Mouse (Mus musculus): Measurements from ENCODE around the gene Dhx37. TPM values are rescaled to one million over a fixed set of nuclear protein-coding genes. Genes with fewer than 3 reads are reported as not detected.

Dhx37 gene
- total and polyA plus RNA-seq, 3 experiments: 27.4 to 549 (median 55.3) TPM

DNA sequence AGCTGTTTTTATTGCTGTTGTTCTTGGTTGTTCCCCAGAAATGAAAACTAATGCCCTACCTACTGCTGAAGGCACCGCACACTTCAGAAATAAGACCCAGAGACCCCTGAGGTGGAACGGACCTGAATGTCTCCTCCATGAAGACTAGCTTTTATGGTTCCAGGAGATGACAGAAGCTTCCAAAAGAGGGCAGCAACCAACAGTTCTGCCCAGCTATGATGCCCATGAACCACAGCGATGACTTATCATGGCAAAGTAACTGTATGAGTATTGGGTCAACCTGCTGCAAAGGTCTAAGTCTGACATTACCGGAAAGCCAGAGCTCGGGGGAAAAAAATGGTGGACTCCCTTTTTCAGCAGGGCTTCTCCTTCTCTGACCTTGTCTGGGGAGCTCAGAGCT lies 55.0 kb downstream of the Dhx37 start:
- no peak overlapping the region for H3K4me3 ChIP-seq (ENCODE audit: control insufficient read depth in 1 of 2, insufficient read depth in 1 of 2, low read depth in 2 of 2, low read length in 2 of 2)
- 0 out of 4 replicates have a peak, but pooled peaks cover 0 to 2% of the 10 kb centered on the region in 2 experiments for H3K36me3 ChIP-seq (ENCODE audit: control insufficient read depth in 1 of 2, insufficient read depth in 2 of 2, low read length in 2 of 2)
- H3K9ac ChIP-seq (ENCODE audit: control insufficient read depth, low read depth, low read length, poor library complexity, severe bottlenecking): no peak overlapping the region
- peak; percentile 33; the same call in 1 of the 2 replicates for TF ChIP-seq SMC3 (IDR thresholded peaks at IDR 0.05; ENCODE audit: low read depth, low read length)
- no peak; the same call in 1 of the 2 replicates for TF ChIP-seq ZC3H11A (IDR thresholded peaks at IDR 0.05; ENCODE audit: low read depth, low read length)
- peak; percentile 37 for TF ChIP-seq RAD21 (IDR thresholded peaks at IDR 0.05; ENCODE audit: low read depth, low read length)
- TF ChIP-seq CTCF (IDR thresholded peaks at IDR 0.05 in 2 of 3, conservative IDR thresholded peaks at IDR 0.05 in 1 of 3; ENCODE audit: control insufficient read depth in 1 of 3, insufficient read depth in 1 of 3, low read depth in 2 of 3, low read length in 3 of 3, poor library complexity in 1 of 3, severe bottlenecking in 1 of 3): peak in 2 of 3 experiments; percentile 11 to 44; a peak in 2 of 6 replicates
- H3K79me2 ChIP-seq (ENCODE audit: control insufficient read depth, insufficient read depth, low read length, poor library complexity): no peaks in the 10 kb centered on the region
- no peaks in the 10 kb centered on the region for H3K4me1 ChIP-seq (ENCODE audit: control insufficient read depth in 1 of 2, insufficient read depth in 2 of 2, low read length in 2 of 2)
- no peak overlapping the region for H3K27ac ChIP-seq (ENCODE audit: control insufficient read depth, low read depth, low read length)
- no peak for DNase-seq (ENCODE audit: low read depth, low spot score)
- H3K27me3 ChIP-seq (ENCODE audit: control insufficient read depth in 1 of 2, insufficient read depth in 2 of 2, low read length in 2 of 2): no peaks in the 10 kb centered on the region
- no peaks in the 10 kb centered on the region for H3K9me3 ChIP-seq (replicated peaks; ENCODE audit: insufficient read depth, low read length)

DNA sequence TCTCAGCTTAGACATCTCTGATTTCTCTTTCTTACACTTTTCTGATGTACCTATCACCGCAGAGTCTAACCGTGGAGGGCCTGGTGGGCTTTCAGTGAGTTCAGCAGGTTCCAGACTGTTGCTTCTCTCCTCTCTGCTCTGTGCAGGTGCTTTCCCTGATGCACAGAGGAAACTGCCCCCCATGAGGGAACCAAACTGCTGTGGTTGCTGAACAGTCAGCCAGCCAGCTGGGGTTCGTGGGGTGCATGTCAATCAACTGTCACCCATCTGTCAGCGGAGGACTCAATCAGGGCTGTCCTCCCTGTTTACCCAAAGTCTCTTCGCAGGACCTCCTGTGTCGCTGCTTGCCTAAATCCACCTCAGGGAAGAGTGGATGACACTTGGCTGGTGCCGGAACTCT lies 56.7 kb downstream of the Dhx37 start:
- Histone ChIP-seq H3K4me3 (ENCODE audit: control insufficient read depth in 1 of 2, insufficient read depth in 1 of 2, low read depth in 2 of 2, low read length in 2 of 2) (no peak overlapping the region), H3K27ac (ENCODE audit: control insufficient read depth, low read depth, low read length) (no peak overlapping the region), H3K9me3 (replicated peaks; ENCODE audit: insufficient read depth, low read length) (no peaks in the 10 kb centered on the region), H3K4me1 (ENCODE audit: control insufficient read depth in 1 of 2, insufficient read depth in 2 of 2, low read length in 2 of 2) (no peaks in the 10 kb centered on the region), H3K27me3 (ENCODE audit: control insufficient read depth in 1 of 2, insufficient read depth in 2 of 2, low read length in 2 of 2) (no peaks in the 10 kb centered on the region), H3K79me2 (ENCODE audit: control insufficient read depth, insufficient read depth, low read length, poor library complexity) (no peaks in the 10 kb centered on the region), H3K9ac (ENCODE audit: control insufficient read depth, low read depth, low read length, poor library complexity, severe bottlenecking) (no peak overlapping the region), H3K36me3 (ENCODE audit: control insufficient read depth in 1 of 2, insufficient read depth in 2 of 2, low read length in 2 of 2) (no peaks in the 10 kb centered on the region)
- TF ChIP-seq RAD21 (IDR thresholded peaks at IDR 0.05; ENCODE audit: low read depth, low read length): no peak
- no peak for TF ChIP-seq CHD2 (IDR thresholded peaks at IDR 0.05; ENCODE audit: low read length)
- no peak for TF ChIP-seq MEF2A (IDR thresholded peaks at IDR 0.05; ENCODE audit: extremely low read depth, insufficient replicate concordance, low read depth, low read length, poor library complexity, severe bottlenecking)
- no peak for TF ChIP-seq POLR2A (IDR thresholded peaks at IDR 0.05; ENCODE audit: control insufficient read depth in 1 of 2, insufficient read depth in 1 of 2, low read depth in 1 of 2, low read length in 2 of 2, poor library complexity in 1 of 2)
- TF ChIP-seq MAZ (IDR thresholded peaks at IDR 0.05; ENCODE audit: low read depth, low read length): no peak
- TF ChIP-seq MYC (IDR thresholded peaks at IDR 0.05; ENCODE audit: low read depth, low read length): no peak
- no peak for TF ChIP-seq MAX (IDR thresholded peaks at IDR 0.05; ENCODE audit: low read length)
- DNase-seq (ENCODE audit: low read depth, low spot score): no peak

DNA sequence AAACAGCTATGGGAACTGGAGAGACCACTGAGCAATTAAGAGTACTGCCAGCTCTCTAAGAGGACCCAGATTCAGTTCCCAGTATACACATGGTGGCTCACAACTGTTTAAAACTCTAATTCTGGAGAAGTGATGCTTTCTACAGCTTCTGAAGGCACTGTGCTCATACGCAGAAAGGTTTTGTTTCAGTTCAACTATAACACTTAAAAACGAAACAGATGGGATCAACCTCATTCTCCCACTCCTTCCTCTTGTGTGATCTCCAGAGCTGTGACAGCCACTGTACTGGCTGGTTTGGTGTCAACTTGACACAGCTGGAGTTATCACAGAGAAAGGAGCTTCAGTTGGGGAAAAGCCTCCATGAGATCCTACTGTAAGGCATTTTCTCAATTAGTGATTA lies 58.0 kb downstream of the Dhx37 start:
- Histone ChIP-seq H3K27ac (ENCODE audit: control insufficient read depth, low read depth, low read length) (no peak overlapping the region), H3K36me3 (ENCODE audit: control insufficient read depth in 1 of 2, insufficient read depth in 2 of 2, low read length in 2 of 2) (no peaks in the 10 kb centered on the region), H3K4me3 (ENCODE audit: control insufficient read depth in 1 of 2, insufficient read depth in 1 of 2, low read depth in 2 of 2, low read length in 2 of 2) (no peak overlapping the region), H3K9ac (ENCODE audit: control insufficient read depth, low read depth, low read length, poor library complexity, severe bottlenecking) (no peak overlapping the region), H3K9me3 (replicated peaks; ENCODE audit: insufficient read depth, low read length) (no peaks in the 10 kb centered on the region), H3K27me3 (ENCODE audit: control insufficient read depth in 1 of 2, insufficient read depth in 2 of 2, low read length in 2 of 2) (no peaks in the 10 kb centered on the region), H3K79me2 (ENCODE audit: control insufficient read depth, insufficient read depth, low read length, poor library complexity) (no peaks in the 10 kb centered on the region), H3K4me1 (ENCODE audit: control insufficient read depth in 1 of 2, insufficient read depth in 2 of 2, low read length in 2 of 2) (peaks cover 0 to 4% of the 10 kb centered on the region in 2 experiments; a peak in 1 of 4 replicates)
- TF ChIP-seq ELF1 (IDR thresholded peaks at IDR 0.05; ENCODE audit: low read depth, low read length) (no peak), POLR2A (IDR thresholded peaks at IDR 0.05; ENCODE audit: control insufficient read depth in 1 of 2, insufficient read depth in 1 of 2, low read depth in 1 of 2, low read length in 2 of 2, poor library complexity in 1 of 2) (no peak), MAZ (IDR thresholded peaks at IDR 0.05; ENCODE audit: low read depth, low read length) (no peak), GABPA (IDR thresholded peaks at IDR 0.05; ENCODE audit: low read depth, low read length) (no peak), E2F4 (IDR thresholded peaks at IDR 0.05; ENCODE audit: borderline replicate concordance, low read depth, low read length) (no peak), MAFK (IDR thresholded peaks at IDR 0.05; ENCODE audit: borderline replicate concordance, low read depth, low read length) (no peak), CHD2 (IDR thresholded peaks at IDR 0.05; ENCODE audit: low read length) (no peak)
- no peak for DNase-seq (ENCODE audit: low read depth, low spot score)

Data from MEL (cell line).